In genomic region chr11:116435992-116436724, GRCm38 (mm10) we compare ENCODE assay signal across 9 mouse cellular contexts. TPM values are rescaled to one million over a fixed set of nuclear protein-coding genes. Genes with fewer than 3 reads are reported as not detected.
A peak's percentile ranks its signal among the peaks of the same experiment; 100 is the strongest.
DNase-seq lines count a peak whose midpoint lies in the region; ATAC-seq lines count a peak whose summit lies in the region.
"Had no signal": no experiment of that assay in that cellular context is flagged by ENCODE, and none has a peak within 500 bp of the region (broad histone marks: within the 10 kb centered on the region; RNA-seq: fewer than 3 reads in every experiment).

No protein-coding gene starts in this region.

- H3K9me3 ChIP-seq in heart, embryonic 13.5 days: no peaks in the 10 kb centered on the region
- no peaks in the 10 kb centered on the region for H3K9me3 ChIP-seq in hindbrain, embryonic 15.5 days
- no peaks in the 10 kb centered on the region for H3K9me3 ChIP-seq in midbrain, embryonic 13.5 days

- H3K4me1 ChIP-seq in heart, embryonic 13.5 days: peaks cover 55% of the 10 kb centered on the region
- peaks cover 29% of the 10 kb centered on the region for H3K4me1 ChIP-seq in hindbrain, embryonic 15.5 days (replicated peaks)
- peaks cover 36% of the 10 kb centered on the region for H3K4me1 ChIP-seq in midbrain, embryonic 13.5 days (replicated peaks)

- H3K27ac ChIP-seq in heart, embryonic 13.5 days (replicated peaks): peak overlapping the region; percentile 94
- H3K27ac ChIP-seq in hindbrain, embryonic 15.5 days (replicated peaks): 0 out of 2 replicates have a peak overlapping the region, but pooled peaks have one; percentile 11
- peak overlapping the region; percentile 39; the same call in 1 of the 2 replicates for H3K27ac ChIP-seq in midbrain, embryonic 13.5 days

- no peaks in the 10 kb centered on the region for H3K27me3 ChIP-seq in heart, embryonic 13.5 days (replicated peaks)
- no peaks in the 10 kb centered on the region for H3K27me3 ChIP-seq in hindbrain, embryonic 15.5 days
- H3K27me3 ChIP-seq in midbrain, embryonic 13.5 days: no peaks in the 10 kb centered on the region

- DNase-seq in heart, adult 11 months: no peak
- peak; percentile 37 for DNase-seq in adipocyte (ENCODE audit: low spot score)
- no peak for DNase-seq in layer of hippocampus, adult 18-20 months (ENCODE audit: low spot score in 2 of 2)
- DNase-seq in thymus, postnatal 10 days (ENCODE audit: low spot score in 2 of 2): no peak
- DNase-seq: cerebellum, adult 9-10 months had no signal

- peaks cover 37% of the 10 kb centered on the region for H3K36me3 ChIP-seq in heart, embryonic 13.5 days
- H3K36me3 ChIP-seq in hindbrain, embryonic 15.5 days: peaks cover 3% of the 10 kb centered on the region; the same call in 1 of the 2 replicates
- peaks cover 32% of the 10 kb centered on the region for H3K36me3 ChIP-seq in midbrain, embryonic 13.5 days

- H3K4me3 ChIP-seq in heart, embryonic 13.5 days: peak overlapping the region; percentile 91
- peak overlapping the region; percentile 65 for H3K4me3 ChIP-seq in hindbrain, embryonic 15.5 days
- H3K4me3 ChIP-seq in midbrain, embryonic 13.5 days (replicated peaks): peak overlapping the region; percentile 97

- 16% methylated on average over 5 of the region's 5 CpGs for WGBS in heart, embryonic 13.5 days
- WGBS in hindbrain, embryonic 15.5 days: 54% methylated on average over 5 of the region's 5 CpGs
- WGBS in midbrain, embryonic 13.5 days: 62% methylated on average over 5 of the region's 5 CpGs

- peak overlapping the region; percentile 88 for H3K4me2 ChIP-seq in heart, embryonic 13.5 days
- H3K4me2 ChIP-seq in hindbrain, embryonic 15.5 days: peak overlapping the region; percentile 74
- H3K4me2 ChIP-seq in midbrain, embryonic 13.5 days (replicated peaks): peak overlapping the region; percentile 72

- no peak for ATAC-seq in heart, embryonic 13.5 days (ENCODE audit: extremely low read depth, insufficient number of reproducible peaks, low FRiP score, low TSS enrichment)
- no peak for ATAC-seq in hindbrain, embryonic 15.5 days (ENCODE audit: low FRiP score, low read depth)
- no peak for ATAC-seq in midbrain, embryonic 13.5 days
- no peak for ATAC-seq in cerebellum, adult (ENCODE audit: insufficient number of reproducible peaks, low FRiP score, low TSS enrichment)

- H3K9ac ChIP-seq in heart, embryonic 13.5 days: peak overlapping the region; percentile 96
- peak overlapping the region; percentile 65; the same call in 1 of the 2 replicates for H3K9ac ChIP-seq in hindbrain, embryonic 15.5 days
- H3K9ac ChIP-seq in midbrain, embryonic 13.5 days (replicated peaks): peak overlapping the region; percentile 63

RNA-seq across cellular contexts. Expression of gene Ubald2, which starts 2.3 kb away (rescaled TPM):
- 31.0 and 32.3 TPM in 2 replicates for polyA plus RNA-seq in heart, embryonic 13.5 days (2015; fragmentation: Nextera tagmentation; extraction: Ambion mirVana)
- polyA plus RNA-seq in hindbrain, embryonic 15.5 days (2015; fragmentation: Nextera tagmentation; extraction: Ambion mirVana): 42.7 and 44.3 TPM in 2 replicates
- 47.7 and 50.3 TPM in 2 replicates for polyA plus RNA-seq in midbrain, embryonic 13.5 days (2015; fragmentation: Nextera tagmentation; extraction: Ambion mirVana)
- 10 to 100 TPM; 33.3 to 40.5 TPM for total RNA-seq in layer of hippocampus, adult 18-20 months (2021)

RNA-seq across cellular contexts. Expression of gene Rnf157, which starts 23.3 kb away (rescaled TPM):
- 4.0 and 6.1 TPM in 2 replicates for polyA plus RNA-seq in heart, embryonic 13.5 days (2015; fragmentation: Nextera tagmentation; extraction: Ambion mirVana)
- polyA plus RNA-seq in hindbrain, embryonic 15.5 days (2015; fragmentation: Nextera tagmentation; extraction: Ambion mirVana): 69.8 and 78.1 TPM in 2 replicates
- polyA plus RNA-seq in midbrain, embryonic 13.5 days (2015; fragmentation: Nextera tagmentation; extraction: Ambion mirVana): 25.7 and 31.3 TPM in 2 replicates
- total RNA-seq in layer of hippocampus, adult 18-20 months (2021): 100 to 1,000 TPM; 245 to 252 TPM

RNA-seq across cellular contexts. Expression of gene Qrich2, which starts 29.9 kb away (rescaled TPM):
- not detected in 2 replicates for polyA plus RNA-seq in heart, embryonic 13.5 days (2015; fragmentation: Nextera tagmentation; extraction: Ambion mirVana)
- polyA plus RNA-seq in hindbrain, embryonic 15.5 days (2015; fragmentation: Nextera tagmentation; extraction: Ambion mirVana): 0.07 and 0.47 TPM in 2 replicates
- not detected in 2 replicates for polyA plus RNA-seq in midbrain, embryonic 13.5 days (2015; fragmentation: Nextera tagmentation; extraction: Ambion mirVana)
- not detected for total RNA-seq in layer of hippocampus, adult 18-20 months (2021)

RNA-seq across cellular contexts. Expression of gene Prpsap1, which starts 57.8 kb away (rescaled TPM):
- polyA plus RNA-seq in heart, embryonic 13.5 days (2015; fragmentation: Nextera tagmentation; extraction: Ambion mirVana): 90.2 and 102 TPM in 2 replicates
- 181 and 186 TPM in 2 replicates for polyA plus RNA-seq in hindbrain, embryonic 15.5 days (2015; fragmentation: Nextera tagmentation; extraction: Ambion mirVana)
- polyA plus RNA-seq in midbrain, embryonic 13.5 days (2015; fragmentation: Nextera tagmentation; extraction: Ambion mirVana): 175 and 187 TPM in 2 replicates
- total RNA-seq in layer of hippocampus, adult 18-20 months (2021): 10 to 100 TPM; 87.0 to 91.5 TPM

Comparison
In these comparisons a context has a peak if more than half of its experiments do, and no peak if none do; other contexts are left out.
1. H3K27ac ChIP-seq: peak in every context shown above with its lines; median percentile 94 in heart, embryonic 13.5 days; 39 in midbrain, embryonic 13.5 days; 11 in hindbrain, embryonic 15.5 days.